Mouse (Mus musculus) T-cell, adult 2 months (primary cell): ENCODE results near the gene Nedd4.
"Not testable (repeated sequence)": the region's sequence is repeated elsewhere in the genome, so short reads cannot be mapped to it uniquely, and the experiment has no call there.

Source experiments
- DNase-seq: peaks from one replicate; pipeline ENCODE4 v3.0.0; 2022; ENCODE audit warnings: low spot score

Nedd4 gene

GRCm38 (mm10) chr9:72661895-72662661 is at the start of gene Nedd4:
TSS of gene Nedd4 (plus strand) at chr9:72662346.
- peak; percentile 74 for DNase-seq

GRCm38 (mm10) chr9:72613884-72614283 is 48.3 kb upstream of the Nedd4 start:
- no peak for DNase-seq

GRCm38 (mm10) chr9:72614786-72615480 is 47.2 kb upstream of the Nedd4 start:
- DNase-seq, result no peak

GRCm38 (mm10) chr9:72618037-72618436 is 44.1 kb upstream of the Nedd4 start:
- DNase-seq, result no peak

GRCm38 (mm10) chr9:72623605-72624004 is 38.5 kb upstream of the Nedd4 start:
- DNase-seq, result no peak

- DNase-seq, result no peak
Observed at GRCm38 (mm10) chr9:72627598-72627997, 34.5 kb upstream of the Nedd4 start.

GRCm38 (mm10) chr9:72628591-72628990 is 33.6 kb upstream of the Nedd4 start:
- no peak for DNase-seq

- DNase-seq, result no peak
Observed at GRCm38 (mm10) chr9:72632198-72632597, 29.9 kb upstream of the Nedd4 start.

GRCm38 (mm10) chr9:72635134-72635533 is 27.0 kb upstream of the Nedd4 start:
- DNase-seq, result no peak

- DNase-seq, result no peak
Observed at GRCm38 (mm10) chr9:72636547-72636946, 25.6 kb upstream of the Nedd4 start.

GRCm38 (mm10) chr9:72637243-72637642 is 24.9 kb upstream of the Nedd4 start:
- no peak for DNase-seq

GRCm38 (mm10) chr9:72638951-72639842 is 22.9 kb upstream of the Nedd4 start:
- DNase-seq, result no peak

GRCm38 (mm10) chr9:72639843-72640621 is 22.1 kb upstream of the Nedd4 start:
- DNase-seq, result no peak

GRCm38 (mm10) chr9:72640642-72641041 is 21.5 kb upstream of the Nedd4 start:
- no peak for DNase-seq

GRCm38 (mm10) chr9:72641093-72641680 is 21.0 kb upstream of the Nedd4 start:
- DNase-seq, result no peak

GRCm38 (mm10) chr9:72642756-72643447 is 19.2 kb upstream of the Nedd4 start:
- not testable (repeated sequence) for DNase-seq

- DNase-seq, result no peak
Observed at GRCm38 (mm10) chr9:72643651-72644417, 18.3 kb upstream of the Nedd4 start.

GRCm38 (mm10) chr9:72644418-72645110 is 17.6 kb upstream of the Nedd4 start:
- DNase-seq, result no peak

GRCm38 (mm10) chr9:72649781-72650180 is 12.4 kb upstream of the Nedd4 start:
- no peak for DNase-seq
